Mouse (Mus musculus) kidney, embryonic 16.5 days (tissue): ENCODE results near the gene Shisa6. TPM values are rescaled to one million over a fixed set of nuclear protein-coding genes. Genes with fewer than 3 reads are reported as not detected.

ENCODE experiments used
- ATAC-seq: fragments of 200-750 bp; cut with Nextera tagmentation; 2 replicates; pipeline ENCODE4 v1.8.0; 2017; ENCODE audit warnings: moderate TSS enrichment; ENCODE audit not compliant: low FRiP score, low TSS enrichment
- H3K27ac ChIP-seq: fragments of 300-500 bp; sonication (generic); 2 replicates; pipeline ENCODE4 v1.5.1; 2014; ENCODE audit warnings: low read length
- H3K27me3 ChIP-seq: fragments of 300-500 bp; sonication (generic); 2 replicates; pipeline ENCODE4 v1.6.1; 2014; ENCODE audit warnings: low read length, control low read depth, mixed read lengths; ENCODE audit not compliant: insufficient read depth
- H3K36me3 ChIP-seq: fragments of 300-500 bp; sonication (generic); 2 replicates; pipeline ENCODE4 v1.6.1; 2014; ENCODE audit warnings: low read length, control low read depth, mixed read lengths; ENCODE audit not compliant: insufficient read depth
- H3K4me1 ChIP-seq: fragments of 300-500 bp; sonication (generic); 2 replicates; pipeline ENCODE4 v1.6.1; 2014; ENCODE audit warnings: low read length, control low read depth, mixed read lengths; ENCODE audit not compliant: insufficient read depth
- H3K4me2 ChIP-seq: fragments of 300-500 bp; sonication (generic); replicated peaks from 2 replicates; pipeline ENCODE4 v1.6.1; 2014; ENCODE audit warnings: low read depth, low read length
- H3K4me3 ChIP-seq: fragments of 300-500 bp; sonication (generic); 2 replicates; pipeline ENCODE4 v1.5.1; 2014; ENCODE audit warnings: mild to moderate bottlenecking, low read length
- H3K9ac ChIP-seq: fragments of 300-500 bp; sonication (generic); replicated peaks from 2 replicates; pipeline ENCODE4 v1.6.1; 2014; ENCODE audit warnings: low read length
- H3K9me3 ChIP-seq: fragments of 300-500 bp; sonication (generic); 2 replicates; pipeline ENCODE4 v1.6.1; 2016; ENCODE audit warnings: low read length, control low read depth
- WGBS: fragments of 180-500 bp; shearing (Covaris S2); extraction: QIAGEN DNeasy Blood & Tissue Kit; methylation state at CpG from one replicate; pipeline ENCODE4 v1.1.7; 2014; 5-methylcytosine and 5-hydroxymethylcytosine counted together
- polyA plus RNA-seq: library from polyadenylated mRNA; unstranded; fragments of >200 nt; fragmentation: Nextera tagmentation; extraction: Ambion mirVana; gene quantifications from 2 replicates; pipeline ENCODE4 v1.2.1, GENCODE M21; 2015

Gene Shisa6
- polyA plus RNA-seq, 1 experiment from 2014 or later, result 0.26 TPM

DNA sequence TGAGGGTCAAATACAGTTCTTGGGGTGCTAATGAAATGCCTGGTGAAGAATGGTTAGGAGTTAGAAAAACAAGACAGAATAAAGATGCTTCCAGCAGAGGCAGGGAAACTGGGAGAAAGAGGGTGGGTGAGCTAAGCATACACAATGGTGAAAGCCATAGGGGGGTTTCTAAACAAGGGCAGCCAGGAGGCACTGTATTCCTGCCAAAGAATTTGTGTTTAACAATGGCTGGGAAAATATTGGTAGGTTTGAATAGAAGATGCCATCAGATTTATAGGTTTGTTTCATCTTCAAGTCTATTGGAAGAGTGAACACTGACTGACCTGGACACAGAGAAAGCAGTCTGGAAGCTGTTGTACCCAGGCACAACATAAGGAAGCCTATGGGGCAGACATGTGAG lies 2.4 kb upstream of the Shisa6 start:
- no peak overlapping the region for H3K4me3 ChIP-seq
- ATAC-seq, result no peak
- no peaks in the 10 kb centered on the region for H3K9me3 ChIP-seq
- H3K9ac ChIP-seq, result no peak overlapping the region
- H3K36me3 ChIP-seq, result no peaks in the 10 kb centered on the region
- no peak overlapping the region for H3K4me2 ChIP-seq
- no peak overlapping the region for H3K27ac ChIP-seq
- H3K4me1 ChIP-seq, result peaks cover 12% of the 10 kb centered on the region; the same call in 1 of the 2 replicates
- H3K27me3 ChIP-seq, result peaks cover 66% of the 10 kb centered on the region

DNA sequence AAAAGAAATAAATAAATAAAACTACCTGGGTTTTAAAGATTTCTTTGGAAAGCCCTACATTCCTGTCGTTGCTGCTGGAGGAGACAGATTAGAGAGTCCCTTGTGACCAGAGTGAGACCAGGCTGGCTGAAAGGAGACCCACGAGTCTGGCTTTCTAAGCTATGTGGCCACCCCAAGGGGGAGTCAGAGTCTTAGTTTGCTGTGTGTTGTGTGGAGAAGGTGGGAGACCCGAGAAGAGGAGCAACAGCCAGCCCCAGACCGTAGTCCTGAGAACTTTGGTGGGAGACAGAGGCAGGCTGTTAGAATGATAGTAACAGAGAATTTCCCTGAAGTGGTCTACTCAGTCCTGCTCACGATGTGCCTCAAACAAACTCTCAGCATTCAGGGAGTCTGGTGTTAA lies 1.6 kb upstream of the Shisa6 start:
- under 1% methylated on average over 5 of the region's 5 CpGs for WGBS
- no peak for ATAC-seq
- no peaks in the 10 kb centered on the region for H3K9me3 ChIP-seq
- no peak overlapping the region for H3K27ac ChIP-seq
- H3K36me3 ChIP-seq, result no peaks in the 10 kb centered on the region
- H3K4me3 ChIP-seq, result no peak overlapping the region
- no peak overlapping the region for H3K9ac ChIP-seq
- H3K4me2 ChIP-seq, result no peak overlapping the region
- H3K27me3 ChIP-seq, result peaks cover 71% of the 10 kb centered on the region
- H3K4me1 ChIP-seq, result peaks cover 12% of the 10 kb centered on the region; the same call in 1 of the 2 replicates

DNA sequence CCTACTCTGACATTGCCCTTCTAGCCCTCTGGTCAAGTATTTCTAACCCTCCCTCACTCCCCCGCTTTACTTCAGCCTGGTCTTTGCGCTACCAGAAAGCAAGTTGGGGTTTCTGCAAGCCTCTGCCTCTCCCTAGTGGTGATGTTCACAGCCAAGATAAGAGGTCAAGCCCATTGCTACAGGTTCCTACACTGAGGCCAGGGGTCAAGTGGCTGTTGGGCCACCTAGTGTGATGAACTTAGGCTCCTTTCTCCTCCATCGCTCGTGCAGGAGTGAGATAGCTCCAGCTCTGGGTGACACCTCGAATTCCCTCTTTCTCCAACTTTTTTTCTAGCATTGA lies 1.2 kb upstream of the Shisa6 start:
- Histone ChIP-seq H3K4me1 (peaks cover 12% of the 10 kb centered on the region; the same call in 1 of the 2 replicates), H3K4me2 (peak overlapping the region; percentile 97), H3K9me3 (no peaks in the 10 kb centered on the region), H3K27me3 (peaks cover 75% of the 10 kb centered on the region), H3K9ac (no peak overlapping the region), H3K36me3 (no peaks in the 10 kb centered on the region), H3K27ac (no peak overlapping the region), H3K4me3 (peak overlapping the region; percentile 56)
- ATAC-seq, result no peak
- 5% methylated on average over 5 of the region's 5 CpGs for WGBS

DNA sequence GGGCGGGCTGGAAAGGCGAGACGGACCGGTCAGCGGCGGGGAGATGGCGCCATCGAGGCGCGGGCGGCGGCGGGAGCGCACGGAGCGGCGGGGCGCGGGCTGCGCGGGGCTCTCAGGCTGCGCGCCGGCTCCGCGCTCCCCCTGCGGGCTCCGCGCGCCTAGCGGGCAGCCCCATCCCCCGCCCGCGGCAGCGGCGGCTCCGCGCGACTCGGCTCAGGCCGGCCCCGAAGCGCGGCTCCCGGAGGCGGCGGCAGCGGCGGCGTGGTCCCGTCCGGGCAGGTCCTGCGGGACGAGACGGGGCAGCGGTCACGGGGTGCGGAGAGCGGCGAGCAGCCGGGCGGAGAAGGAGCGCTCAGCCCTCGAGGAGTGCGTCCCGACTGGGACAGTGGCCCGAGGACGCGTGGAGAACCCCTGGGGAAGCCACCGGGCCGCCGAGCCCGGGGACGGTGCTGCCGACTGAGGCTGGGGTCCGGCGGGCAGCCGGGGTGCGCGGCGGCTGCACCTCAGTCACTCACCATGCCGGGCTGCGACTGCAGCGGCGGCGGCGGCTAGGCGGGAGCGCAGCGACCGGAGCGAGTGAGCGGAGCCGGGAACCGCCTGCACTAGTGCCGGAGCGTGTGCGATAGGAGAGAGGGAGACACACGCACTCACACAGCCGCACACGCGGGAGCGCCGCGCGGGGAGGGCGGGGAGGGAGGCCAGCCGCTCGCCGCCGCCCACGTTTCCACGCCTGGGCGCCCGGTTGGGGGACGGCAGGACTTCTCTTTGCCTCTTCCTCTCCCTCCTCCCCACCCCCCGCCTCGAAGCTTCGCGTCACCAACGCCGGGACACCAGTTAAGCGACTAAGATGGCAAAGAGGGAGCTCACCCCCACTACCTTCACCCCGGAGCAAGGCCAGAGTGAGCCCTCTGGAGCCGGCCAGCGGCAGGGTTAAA lies 549 bp upstream of the Shisa6 start:
- Histone ChIP-seq H3K4me1 (peaks cover 12% of the 10 kb centered on the region; the same call in 1 of the 2 replicates), H3K36me3 (no peaks in the 10 kb centered on the region), H3K27me3 (peaks cover 78% of the 10 kb centered on the region), H3K27ac (no peak overlapping the region), H3K9me3 (no peaks in the 10 kb centered on the region), H3K4me3 (peak overlapping the region; percentile 56), H3K9ac (0 out of 2 replicates have a peak overlapping the region, but pooled peaks have one; percentile 41), H3K4me2 (peak overlapping the region; percentile 97)
- under 1% methylated on average over 89 of the region's 126 CpGs for WGBS
- peak; percentile 64 for ATAC-seq

DNA sequence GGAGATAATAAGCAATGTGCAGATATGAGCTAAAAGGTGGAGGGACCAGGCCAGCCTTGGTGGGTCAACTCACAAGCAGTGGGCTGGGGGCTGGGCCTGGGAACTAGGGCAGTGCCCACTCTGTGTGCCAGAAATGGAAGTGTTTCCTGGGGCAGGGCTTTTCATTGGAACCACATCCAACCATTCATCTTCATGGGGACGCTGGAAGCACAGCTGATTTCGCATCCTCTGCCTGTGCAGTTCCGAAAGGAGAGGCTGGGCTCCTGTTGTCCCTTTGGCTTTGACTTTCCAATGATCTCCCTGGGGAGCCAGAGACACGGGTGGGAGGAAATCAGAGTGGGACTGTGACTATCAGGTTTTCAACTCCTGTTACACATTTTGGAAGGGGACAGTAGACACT lies 1.5 kb downstream of the Shisa6 start:
- Histone ChIP-seq H3K4me3 (no peak overlapping the region), H3K4me2 (no peak overlapping the region), H3K36me3 (no peaks in the 10 kb centered on the region), H3K9ac (no peak overlapping the region), H3K9me3 (no peaks in the 10 kb centered on the region), H3K4me1 (peaks cover 12% of the 10 kb centered on the region; the same call in 1 of the 2 replicates), H3K27me3 (peaks cover 73% of the 10 kb centered on the region), H3K27ac (no peak overlapping the region)
- no peak for ATAC-seq
- 47% methylated on average over 4 of the region's 4 CpGs for WGBS

DNA sequence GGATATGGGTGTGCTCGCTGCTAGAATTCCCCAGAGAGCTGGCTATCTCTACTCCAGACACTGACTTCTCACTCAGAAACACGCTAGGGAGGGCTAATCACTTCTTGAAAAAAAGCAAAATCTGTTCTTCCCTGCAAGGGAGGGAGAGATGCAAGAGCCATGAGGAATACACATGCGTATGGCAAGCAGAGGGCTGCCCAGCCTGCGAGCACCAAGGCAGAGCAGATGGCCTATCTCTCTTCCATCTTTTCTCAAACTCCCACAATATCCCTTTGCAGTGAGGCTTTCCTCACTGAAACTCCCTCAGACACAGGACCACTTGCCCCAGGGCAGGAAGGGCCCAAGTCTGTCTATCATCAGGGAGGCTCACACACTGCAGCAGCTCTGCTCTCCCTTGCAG lies 3.4 kb downstream of the Shisa6 start:
- H3K9ac ChIP-seq, result no peak overlapping the region
- H3K27ac ChIP-seq, result no peak overlapping the region
- H3K4me1 ChIP-seq, result peaks cover 12% of the 10 kb centered on the region; the same call in 1 of the 2 replicates
- WGBS, result 63% methylated on average over 4 of the region's 4 CpGs
- no peaks in the 10 kb centered on the region for H3K36me3 ChIP-seq
- peaks cover 55% of the 10 kb centered on the region for H3K27me3 ChIP-seq
- H3K4me3 ChIP-seq, result no peak overlapping the region
- no peak overlapping the region for H3K4me2 ChIP-seq
- no peak for ATAC-seq
- no peaks in the 10 kb centered on the region for H3K9me3 ChIP-seq

DNA sequence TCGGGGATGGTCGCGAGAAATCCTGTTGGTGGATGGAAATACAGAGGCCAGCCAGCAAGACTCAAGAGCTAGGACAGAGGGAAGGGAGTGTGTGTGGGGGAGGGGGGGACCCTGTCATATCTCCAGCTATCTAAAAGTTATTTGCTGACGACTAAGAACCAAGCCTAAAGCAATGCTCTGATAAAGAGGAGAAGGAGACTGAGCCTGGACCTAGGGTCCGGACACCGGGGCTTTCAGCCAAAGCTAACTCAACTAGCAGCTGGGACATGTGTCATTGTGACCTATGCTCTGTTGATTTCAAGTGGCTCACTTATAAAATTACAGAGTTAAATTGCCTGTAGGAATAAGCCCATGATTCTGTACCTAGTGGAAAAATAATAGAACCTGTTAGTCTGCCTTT lies 6.4 kb downstream of the Shisa6 start:
- Histone ChIP-seq H3K9me3 (no peaks in the 10 kb centered on the region), H3K4me2 (no peak overlapping the region), H3K27me3 (peaks cover 25% of the 10 kb centered on the region), H3K9ac (no peak overlapping the region), H3K27ac (no peak overlapping the region), H3K4me1 (no peaks in the 10 kb centered on the region), H3K36me3 (no peaks in the 10 kb centered on the region), H3K4me3 (no peak overlapping the region)
- 68% methylated on average over 6 of the region's 6 CpGs for WGBS
- no peak for ATAC-seq

DNA sequence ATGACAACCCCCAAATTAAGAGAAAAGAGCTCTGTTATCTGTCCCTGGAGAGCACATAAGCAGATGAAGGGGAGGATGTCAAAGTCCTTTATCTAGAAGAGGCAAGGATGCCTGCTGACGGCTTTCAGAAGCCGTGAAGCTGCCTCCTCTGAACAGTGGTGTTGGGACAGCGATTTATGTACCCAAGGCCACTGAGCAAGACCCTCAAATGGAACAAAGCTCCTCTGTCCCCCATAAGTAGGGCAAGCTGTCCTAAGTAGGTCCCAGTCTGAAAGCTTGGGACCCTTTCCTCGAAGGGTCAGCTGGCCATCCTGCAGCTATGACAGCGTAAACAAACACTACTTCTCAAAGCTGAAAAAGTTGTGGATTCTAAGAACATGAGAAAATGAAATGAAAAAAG lies 11.4 kb downstream of the Shisa6 start:
- WGBS, result 69% methylated on average over 5 of the region's 5 CpGs
- no peak for ATAC-seq
- Histone ChIP-seq H3K27ac (no peak overlapping the region), H3K4me2 (no peak overlapping the region), H3K9me3 (no peaks in the 10 kb centered on the region), H3K36me3 (no peaks in the 10 kb centered on the region), H3K27me3 (no peaks in the 10 kb centered on the region), H3K4me1 (no peaks in the 10 kb centered on the region), H3K9ac (no peak overlapping the region), H3K4me3 (no peak overlapping the region)

DNA sequence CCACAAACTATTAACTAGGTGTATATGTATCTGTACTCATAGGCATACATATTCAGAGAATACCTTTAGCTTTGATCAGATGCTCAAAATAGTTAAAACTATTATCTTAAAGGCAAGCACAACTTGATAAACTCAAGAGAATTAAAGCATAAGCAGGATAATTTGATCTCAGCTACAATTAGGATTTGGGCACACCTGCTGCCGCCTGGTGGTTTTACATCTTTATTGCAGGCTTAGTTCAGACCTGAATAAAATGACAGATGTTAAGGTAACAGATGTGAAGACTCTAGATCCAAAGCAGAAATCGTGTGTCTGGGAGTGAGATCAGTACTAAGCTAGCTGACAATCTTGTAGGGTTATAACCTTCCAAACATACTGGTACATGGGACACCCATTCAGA lies 24.8 kb downstream of the Shisa6 start:
- H3K27me3 ChIP-seq, result no peaks in the 10 kb centered on the region
- ATAC-seq, result no peak
- 75% methylated on average over 2 of the region's 2 CpGs for WGBS
- H3K36me3 ChIP-seq, result no peaks in the 10 kb centered on the region
- H3K4me1 ChIP-seq, result no peaks in the 10 kb centered on the region; the same call in 1 of the 2 replicates
- 0 out of 2 replicates have a peak, but pooled peaks cover 2% of the 10 kb centered on the region for H3K9me3 ChIP-seq
- H3K4me3 ChIP-seq, result no peak overlapping the region
- no peak overlapping the region for H3K9ac ChIP-seq
- no peak overlapping the region for H3K27ac ChIP-seq
- no peak overlapping the region for H3K4me2 ChIP-seq

DNA sequence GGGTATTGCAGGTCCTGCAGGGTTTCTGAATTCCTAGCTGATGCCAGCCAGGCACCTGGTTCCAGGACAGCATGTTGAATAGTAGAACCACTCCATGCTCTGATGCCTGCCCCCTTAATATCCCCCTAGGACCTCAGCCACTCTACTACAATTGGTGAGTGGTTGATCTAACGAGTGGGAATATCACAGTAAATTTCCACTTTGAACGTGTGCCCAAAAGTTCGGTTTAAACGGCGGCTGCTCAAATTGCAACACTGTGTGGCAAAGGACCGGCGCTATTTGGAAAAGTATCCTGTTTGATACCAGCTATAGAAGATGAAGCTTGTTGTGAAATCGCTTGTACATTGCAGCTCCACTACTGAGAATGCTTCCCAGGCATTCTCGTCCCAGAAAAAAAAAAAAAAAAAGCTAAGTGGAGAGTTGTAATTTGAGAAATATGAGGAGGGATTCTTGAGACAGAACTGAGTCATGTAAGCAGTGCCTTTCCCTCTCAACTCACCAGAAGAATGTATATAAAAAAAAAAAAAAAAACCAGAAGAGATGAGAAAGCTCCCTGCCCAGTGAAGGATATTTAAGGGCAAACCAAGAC lies 26.8 kb downstream of the Shisa6 start:
- WGBS, result 70% methylated on average over 9 of the region's 9 CpGs
- Histone ChIP-seq H3K9ac (no peak overlapping the region), H3K4me3 (no peak overlapping the region), H3K9me3 (0 out of 2 replicates have a peak, but pooled peaks cover 2% of the 10 kb centered on the region), H3K27me3 (no peaks in the 10 kb centered on the region), H3K36me3 (no peaks in the 10 kb centered on the region), H3K27ac (no peak overlapping the region), H3K4me2 (no peak overlapping the region), H3K4me1 (no peaks in the 10 kb centered on the region; the same call in 1 of the 2 replicates)
- no peak for ATAC-seq
